Mouse (Mus musculus): ENCODE measurements around the gene Rnf167. TPM values are rescaled to one million over a fixed set of nuclear protein-coding genes. Genes with fewer than 3 reads are reported as not detected.

The Rnf167 gene
- polyA plus RNA-seq, 1 experiment from 2014 or later: 135 TPM

DNA sequence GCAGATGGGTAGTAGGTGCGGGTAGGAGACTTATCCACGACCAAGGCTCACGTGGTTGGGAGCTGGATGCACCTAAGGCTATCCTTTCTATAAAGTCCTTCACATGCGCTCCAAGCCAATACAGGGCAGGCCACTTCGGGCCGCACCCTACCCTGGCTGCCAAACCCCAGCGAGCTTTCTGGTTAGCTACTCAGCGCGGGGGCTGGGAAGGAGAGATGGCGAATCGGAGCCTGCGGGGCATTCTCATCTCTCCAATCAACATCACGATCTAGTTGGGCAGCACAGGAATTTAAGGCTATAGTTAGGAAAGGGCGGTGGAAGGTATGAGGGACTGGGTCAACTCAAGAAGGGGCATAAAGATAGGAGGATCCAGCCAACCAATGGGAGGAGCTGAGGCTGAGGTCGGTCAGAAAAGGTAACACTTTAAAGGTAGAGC is 21.3 kb downstream of the Rnf167 start:
- Histone ChIP-seq H3K36me3 (peaks cover 47% of the 10 kb centered on the region), H3K9me3 (no peaks in the 10 kb centered on the region), H3K27ac (peak overlapping the region; percentile 98), H3K27me3 (no peaks in the 10 kb centered on the region), H3K9ac (peak overlapping the region; percentile 63), H3K4me1 (peaks cover 31% of the 10 kb centered on the region), H3K4me3 (peak overlapping the region; percentile 69), H3K4me2 (peak overlapping the region; percentile 82)
- WGBS: under 1% methylated on average over 15 of the region's 15 CpGs
- ATAC-seq (ENCODE audit: insufficient number of reproducible peaks, insufficient read depth, low FRiP score, low TSS enrichment, low read depth): peak; percentile 40; the same call in 1 of the 2 replicates

DNA sequence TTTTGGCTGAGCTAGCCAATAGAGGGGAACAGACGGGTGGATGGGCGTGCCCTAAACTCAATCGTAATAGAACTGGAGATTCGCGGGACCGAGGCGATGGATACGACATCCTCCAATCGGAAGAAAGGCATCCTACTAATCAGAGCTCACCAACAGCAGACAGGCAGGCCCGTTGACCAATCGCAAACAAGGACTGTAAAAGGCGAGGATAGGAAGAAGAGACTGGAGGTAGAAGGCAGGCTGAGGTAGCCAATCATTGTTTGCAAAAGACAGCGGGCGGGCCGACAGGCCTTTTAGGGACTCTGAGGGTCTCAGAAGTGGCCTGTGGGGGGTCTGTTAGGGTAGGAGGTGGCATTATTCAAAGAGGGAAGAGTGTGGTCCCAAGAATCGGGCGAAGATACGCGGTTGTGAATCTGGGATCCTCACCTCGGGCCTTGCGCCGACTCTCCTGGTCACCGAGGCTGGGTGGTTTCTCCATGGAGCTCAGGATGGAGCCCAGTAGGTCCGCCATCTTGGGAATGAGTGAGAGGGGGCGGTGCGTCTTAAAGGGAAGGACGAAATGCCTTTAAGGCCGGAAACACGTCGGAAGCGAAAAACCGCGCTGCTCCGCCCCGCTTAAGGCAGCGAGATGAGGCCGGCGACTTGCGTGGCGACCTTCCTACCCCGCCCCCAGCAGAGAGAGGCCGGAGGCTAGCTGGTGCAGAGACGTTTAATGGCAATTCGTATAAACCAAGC is 21.9 kb downstream of the Rnf167 start, which contains the start of gene Spag7:
Gene Spag7 (minus strand): TSS at position 646 of the 735 bp plus-strand sequence.
- H3K9ac ChIP-seq: peak within 1 kb of the TSS; percentile 82
- peaks cover 31% of the 10 kb centered on the region for H3K4me1 ChIP-seq
- under 1% methylated on average over 44 of the region's 44 CpGs for WGBS
- H3K27ac ChIP-seq: peak within 1 kb of the TSS; percentile 98
- peak within 1 kb of the TSS; percentile 82 for H3K4me2 ChIP-seq
- peak; percentile 95 for ATAC-seq (ENCODE audit: insufficient number of reproducible peaks, insufficient read depth, low FRiP score, low TSS enrichment, low read depth)
- peak within 1 kb of the TSS; percentile 69 for H3K4me3 ChIP-seq
- no peaks in the 10 kb centered on the region for H3K27me3 ChIP-seq
- peaks cover 46% of the 10 kb centered on the region for H3K36me3 ChIP-seq
- no peaks in the 10 kb centered on the region for H3K9me3 ChIP-seq

GRCm38 (mm10) chr11:70669582-70670345 is 22.7 kb downstream of the Rnf167 start:
- under 1% methylated on average over 31 of the region's 31 CpGs for WGBS
- peaks cover 31% of the 10 kb centered on the region for H3K4me1 ChIP-seq
- no peaks in the 10 kb centered on the region for H3K9me3 ChIP-seq
- peak overlapping the region; percentile 98 for H3K27ac ChIP-seq
- no peaks in the 10 kb centered on the region for H3K27me3 ChIP-seq
- peaks cover 46% of the 10 kb centered on the region for H3K36me3 ChIP-seq
- peak overlapping the region; percentile 69 for H3K4me3 ChIP-seq
- no peak for ATAC-seq (ENCODE audit: insufficient number of reproducible peaks, insufficient read depth, low FRiP score, low TSS enrichment, low read depth)
- H3K4me2 ChIP-seq: peak overlapping the region; percentile 82
- peak overlapping the region; percentile 82 for H3K9ac ChIP-seq

DNA sequence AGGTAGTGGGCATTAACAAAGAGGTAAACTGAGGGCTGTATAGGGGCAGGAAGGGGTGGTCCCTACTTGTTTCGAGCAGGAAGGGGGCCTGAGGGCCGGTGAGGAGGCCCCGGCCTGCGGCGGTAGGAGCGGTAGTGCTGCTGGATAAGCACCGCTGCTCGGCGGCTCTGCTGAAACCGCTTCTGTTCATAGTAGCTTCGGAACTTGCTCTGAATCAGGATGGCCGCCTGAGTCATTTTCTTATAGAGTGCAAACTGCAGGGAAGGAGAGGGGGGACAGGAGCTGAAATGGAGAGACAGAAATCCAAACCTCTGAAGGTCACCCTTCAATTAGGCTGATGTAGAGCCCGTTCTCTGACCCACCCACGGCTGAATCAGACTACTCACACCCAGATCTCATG is 23.4 kb downstream of the Rnf167 start:
- Histone ChIP-seq H3K4me2 (peak overlapping the region; percentile 82), H3K9ac (peak overlapping the region; percentile 82), H3K27me3 (no peaks in the 10 kb centered on the region), H3K4me1 (peaks cover 31% of the 10 kb centered on the region), H3K9me3 (no peaks in the 10 kb centered on the region), H3K4me3 (peak overlapping the region; percentile 69), H3K27ac (peak overlapping the region; percentile 98), H3K36me3 (peaks cover 45% of the 10 kb centered on the region)
- 40% methylated on average over 14 of the region's 14 CpGs for WGBS
- no peak for ATAC-seq (ENCODE audit: insufficient number of reproducible peaks, insufficient read depth, low FRiP score, low TSS enrichment, low read depth)

DNA sequence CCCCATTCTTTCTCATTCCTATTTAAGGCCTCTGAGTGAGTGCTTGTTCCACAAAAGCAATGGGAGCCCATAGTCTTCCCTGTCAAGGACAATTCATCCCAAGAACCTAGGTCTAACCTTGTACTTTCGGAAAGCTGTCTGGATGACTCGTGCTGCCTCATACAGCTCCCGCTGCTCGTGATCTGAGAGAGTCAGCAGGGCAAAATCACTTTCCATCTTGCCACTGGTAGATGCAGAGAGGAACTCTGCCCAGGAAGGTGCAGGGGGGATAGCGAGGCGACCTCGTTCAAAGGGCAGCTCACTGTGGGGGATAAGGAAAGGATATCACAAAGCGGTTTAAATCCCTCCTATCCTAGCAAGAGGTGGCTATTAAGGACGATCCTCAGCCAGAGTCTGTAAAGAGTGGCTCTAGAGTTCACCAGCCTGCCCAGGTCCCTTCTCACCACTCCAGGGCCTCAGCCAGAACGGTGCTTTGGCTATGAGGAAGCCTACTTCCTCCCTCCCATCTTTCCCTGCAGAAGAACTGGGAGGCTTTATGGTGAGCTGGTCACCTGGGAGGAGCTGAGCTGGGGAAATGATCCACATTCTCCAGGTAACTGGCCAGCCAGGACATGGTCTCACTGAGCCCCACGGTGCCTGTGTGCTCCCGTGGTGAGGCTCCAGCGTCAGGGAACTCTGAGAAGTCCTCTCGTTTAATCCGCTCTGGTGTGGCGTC is 24.5 kb downstream of the Rnf167 start:
- 87% methylated on average over 16 of the region's 16 CpGs for WGBS
- Histone ChIP-seq H3K27me3 (no peaks in the 10 kb centered on the region), H3K4me2 (peak overlapping the region; percentile 82; the same call in 1 of the 2 replicates), H3K27ac (0 out of 2 replicates have a peak overlapping the region, but pooled peaks have one; percentile 98), H3K9me3 (no peaks in the 10 kb centered on the region), H3K9ac (peak overlapping the region; percentile 82), H3K4me1 (peaks cover 31% of the 10 kb centered on the region), H3K36me3 (peaks cover 45% of the 10 kb centered on the region), H3K4me3 (0 out of 2 replicates have a peak overlapping the region, but pooled peaks have one; percentile 69)
- no peak for ATAC-seq (ENCODE audit: insufficient number of reproducible peaks, insufficient read depth, low FRiP score, low TSS enrichment, low read depth)

- Histone ChIP-seq H3K4me1 (peaks cover 18% of the 10 kb centered on the region), H3K4me2 (no peak overlapping the region), H3K9ac (no peak overlapping the region), H3K27me3 (no peaks in the 10 kb centered on the region), H3K27ac (no peak overlapping the region), H3K9me3 (no peaks in the 10 kb centered on the region), H3K36me3 (peaks cover 58% of the 10 kb centered on the region), H3K4me3 (no peak overlapping the region)
- no peak for ATAC-seq (ENCODE audit: insufficient number of reproducible peaks, insufficient read depth, low FRiP score, low TSS enrichment, low read depth)
- WGBS: 74% methylated on average over 6 of the region's 6 CpGs
Measured at GRCm38 (mm10) chr11:70674014-70674413, 27.0 kb downstream of the Rnf167 start.

- no peak overlapping the region for H3K27ac ChIP-seq
- peaks cover 18% of the 10 kb centered on the region for H3K4me1 ChIP-seq
- H3K4me2 ChIP-seq: no peak overlapping the region
- H3K27me3 ChIP-seq: no peaks in the 10 kb centered on the region
- no peaks in the 10 kb centered on the region for H3K9me3 ChIP-seq
- no peak for ATAC-seq (ENCODE audit: insufficient number of reproducible peaks, insufficient read depth, low FRiP score, low TSS enrichment, low read depth)
- 66% methylated on average over 11 of the region's 11 CpGs for WGBS
- no peak overlapping the region for H3K9ac ChIP-seq
- H3K4me3 ChIP-seq: no peak overlapping the region
- peaks cover 62% of the 10 kb centered on the region for H3K36me3 ChIP-seq
Measured at GRCm38 (mm10) chr11:70674501-70674900, 27.5 kb downstream of the Rnf167 start.

DNA sequence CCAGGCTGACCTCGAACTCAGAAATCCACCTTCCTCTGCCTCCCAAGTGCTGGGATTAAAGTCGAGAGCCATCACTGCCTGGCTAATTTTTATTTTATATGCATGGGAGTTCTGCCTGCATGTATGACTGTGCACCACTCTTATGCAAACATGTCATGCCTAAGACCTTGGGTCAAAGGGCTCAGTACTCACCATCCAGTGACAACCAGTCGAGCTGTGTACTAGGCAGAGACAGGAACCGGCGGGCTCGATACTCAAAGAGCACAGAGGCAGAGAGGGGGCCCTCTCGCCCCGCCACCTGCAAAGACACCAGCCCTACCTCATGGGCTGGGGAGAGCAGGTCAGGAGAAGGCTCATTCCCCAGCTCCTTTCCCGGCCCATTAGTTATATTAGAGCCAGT is 31.1 kb downstream of the Rnf167 start:
- H3K4me1 ChIP-seq: peaks cover 6% of the 10 kb centered on the region
- ATAC-seq (ENCODE audit: insufficient number of reproducible peaks, insufficient read depth, low FRiP score, low TSS enrichment, low read depth): no peak
- 75% methylated on average over 9 of the region's 9 CpGs for WGBS
- H3K4me3 ChIP-seq: no peak overlapping the region
- no peaks in the 10 kb centered on the region for H3K9me3 ChIP-seq
- H3K27ac ChIP-seq: no peak overlapping the region
- peaks cover 71% of the 10 kb centered on the region for H3K36me3 ChIP-seq
- H3K9ac ChIP-seq: no peak overlapping the region
- H3K27me3 ChIP-seq: no peaks in the 10 kb centered on the region
- H3K4me2 ChIP-seq: no peak overlapping the region

- H3K4me3 ChIP-seq: no peak overlapping the region
- H3K4me1 ChIP-seq: peaks cover 6% of the 10 kb centered on the region
- H3K36me3 ChIP-seq: peaks cover 74% of the 10 kb centered on the region
- no peaks in the 10 kb centered on the region for H3K27me3 ChIP-seq
- no peak overlapping the region for H3K27ac ChIP-seq
- no peaks in the 10 kb centered on the region for H3K9me3 ChIP-seq
- H3K4me2 ChIP-seq: no peak overlapping the region
- no peak for ATAC-seq (ENCODE audit: insufficient number of reproducible peaks, insufficient read depth, low FRiP score, low TSS enrichment, low read depth)
- 47% methylated on average over 2 of the region's 2 CpGs for WGBS
- no peak overlapping the region for H3K9ac ChIP-seq
Measured at GRCm38 (mm10) chr11:70678576-70678975, 31.5 kb downstream of the Rnf167 start.

DNA sequence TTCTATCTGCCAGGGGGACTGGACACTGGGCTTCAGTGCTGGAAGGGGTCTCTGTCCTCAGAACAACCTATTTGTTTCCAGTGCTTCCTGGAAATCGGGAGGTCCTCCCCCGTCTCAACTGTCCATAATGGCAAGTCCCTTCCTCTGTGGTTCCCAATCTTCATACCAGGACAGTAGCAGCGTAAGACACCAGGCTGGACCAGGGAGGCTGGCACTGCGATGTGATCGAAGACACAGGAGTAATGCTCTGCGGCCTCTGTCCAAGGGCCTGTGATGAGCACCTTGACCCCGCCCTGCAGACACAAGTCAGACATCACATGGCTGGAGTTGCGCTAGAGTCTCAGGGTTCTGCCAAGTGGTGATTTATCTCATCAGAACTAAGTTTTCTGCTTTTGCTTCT is 32.3 kb downstream of the Rnf167 start:
- H3K9ac ChIP-seq: no peak overlapping the region
- H3K4me1 ChIP-seq: peaks cover 6% of the 10 kb centered on the region
- no peak overlapping the region for H3K4me3 ChIP-seq
- H3K9me3 ChIP-seq: no peaks in the 10 kb centered on the region
- peaks cover 74% of the 10 kb centered on the region for H3K36me3 ChIP-seq
- no peak for ATAC-seq (ENCODE audit: insufficient number of reproducible peaks, insufficient read depth, low FRiP score, low TSS enrichment, low read depth)
- no peak overlapping the region for H3K4me2 ChIP-seq
- no peak overlapping the region for H3K27ac ChIP-seq
- 95% methylated on average over 8 of the region's 8 CpGs for WGBS
- no peaks in the 10 kb centered on the region for H3K27me3 ChIP-seq

DNA sequence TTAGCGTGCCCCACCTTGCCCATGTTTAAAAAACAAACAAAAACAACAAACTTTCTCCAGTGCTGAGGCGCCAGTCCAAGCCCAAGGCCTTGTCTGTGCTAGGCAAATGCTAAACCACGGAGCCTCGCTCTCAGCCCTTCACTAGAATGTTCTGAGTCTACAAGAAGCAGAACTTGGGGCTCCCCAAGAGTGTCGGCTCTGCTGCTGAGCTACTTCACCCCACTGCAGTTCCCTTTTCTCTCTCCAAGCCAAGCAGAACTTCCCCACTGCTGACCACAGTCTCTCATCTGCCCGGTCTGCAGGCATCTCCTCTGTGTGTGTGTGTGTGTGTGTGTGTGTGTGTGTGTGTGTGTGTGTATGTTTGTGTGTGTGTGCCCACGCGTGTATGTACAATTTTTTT is 32.9 kb downstream of the Rnf167 start:
- Histone ChIP-seq H3K4me1 (peaks cover 6% of the 10 kb centered on the region), H3K27me3 (no peaks in the 10 kb centered on the region), H3K4me2 (no peak overlapping the region), H3K4me3 (no peak overlapping the region), H3K9me3 (no peaks in the 10 kb centered on the region), H3K9ac (no peak overlapping the region), H3K27ac (no peak overlapping the region), H3K36me3 (peaks cover 76% of the 10 kb centered on the region)
- 90% methylated on average over 8 of the region's 8 CpGs for WGBS
- no peak for ATAC-seq (ENCODE audit: insufficient number of reproducible peaks, insufficient read depth, low FRiP score, low TSS enrichment, low read depth)
